Mouse (Mus musculus) forebrain, postnatal 0 days (tissue): ENCODE results near the gene March10. TPM values are rescaled to one million over a fixed set of nuclear protein-coding genes. Genes with fewer than 3 reads are reported as not detected.

Source experiments
- ATAC-seq: fragments of 200-750 bp; cut with Nextera tagmentation; 2 replicates; pipeline ENCODE4 v1.8.0; 2017; ENCODE audit warnings: mild to moderate bottlenecking, moderate library complexity
- DNase-seq: peaks from one replicate; pipeline ENCODE4 v3.0.0-alpha.2; 2015
- H3K27ac ChIP-seq: fragments of 300-500 bp; sonication (generic); 2 replicates; pipeline ENCODE4 v1.5.1; 2014; ENCODE audit warnings: low read depth, mild to moderate bottlenecking, antibody characterized with exemption, low read length, moderate library complexity, mixed read lengths
- H3K27me3 ChIP-seq: fragments of 300-500 bp; sonication (generic); 2 replicates; pipeline ENCODE4 v1.6.1; 2014; ENCODE audit warnings: mild to moderate bottlenecking, low read length, mixed read lengths; ENCODE audit not compliant: insufficient read depth
- H3K36me3 ChIP-seq: fragments of 300-500 bp; sonication (generic); 2 replicates; pipeline ENCODE4 v1.6.1; 2014; ENCODE audit warnings: mild to moderate bottlenecking, moderate library complexity; ENCODE audit not compliant: insufficient read depth
- H3K4me1 ChIP-seq: fragments of 300-500 bp; sonication (generic); 2 replicates; pipeline ENCODE4 v1.6.1; 2014; ENCODE audit warnings: antibody characterized with exemption; ENCODE audit not compliant: insufficient read depth
- H3K4me2 ChIP-seq: fragments of 300-500 bp; sonication (generic); 2 replicates; pipeline ENCODE4 v1.6.1; 2014; ENCODE audit warnings: low read depth, mild to moderate bottlenecking, moderate library complexity
- H3K4me3 ChIP-seq: fragments of 300-500 bp; sonication (generic); 2 replicates; pipeline ENCODE4 v1.5.1; 2014; ENCODE audit warnings: low read depth, low read length, mixed read lengths
- H3K9ac ChIP-seq: fragments of 300-500 bp; sonication (generic); 2 replicates; pipeline ENCODE4 v1.6.1; 2014; ENCODE audit warnings: mild to moderate bottlenecking
- H3K9me3 ChIP-seq: fragments of 300-500 bp; sonication (generic); 2 replicates; pipeline ENCODE4 v1.6.1; 2016; ENCODE audit warnings: low read length
- CTCF ChIP-seq: sonication (generic); IDR thresholded peaks from 2 replicates; pipeline ENCODE4 v1.5.1; 2016; ENCODE audit warnings: antibody characterized with exemption, control low read depth, low read depth
- WGBS: fragments of 180-500 bp; shearing (Covaris S2); extraction: QIAGEN DNeasy Blood & Tissue Kit; methylation state at CpG from one replicate; pipeline ENCODE4 v1.1.7; 2014; 5-methylcytosine and 5-hydroxymethylcytosine counted together
- polyA plus RNA-seq: library from polyadenylated mRNA; unstranded; fragments of >200 nt; fragmentation: Nextera tagmentation; extraction: Ambion mirVana; gene quantifications from 2 replicates; pipeline ENCODE4 v1.2.1, GENCODE M21; 2015
- total RNA-seq: library from RNA; depleted of rRNA; stranded (reverse); fragments of >200 nt; gene quantifications from 2 replicates; pipeline ENCODE4 v1.2.3, GENCODE M21; 2014

Gene March10
- total and polyA plus RNA-seq, 2 experiments from 2014 or later, result 0.38 to 0.58 TPM

GRCm38 (mm10) chr11:105455118-105455517 is 1.4 kb downstream of the March10 start:
- ATAC-seq (no peak), DNase-seq (no peak)
- TF ChIP-seq CTCF, result no peak
- 76% methylated on average over 5 of the region's 5 CpGs for WGBS
- Histone ChIP-seq H3K27ac (no peak overlapping the region), H3K4me2 (no peak overlapping the region), H3K4me3 (no peak overlapping the region), H3K4me1 (peaks cover 12% of the 10 kb centered on the region), H3K9me3 (no peaks in the 10 kb centered on the region), H3K9ac (no peak overlapping the region), H3K27me3 (no peaks in the 10 kb centered on the region), H3K36me3 (no peaks in the 10 kb centered on the region)

- DNase-seq, result no peak
- Histone ChIP-seq H3K4me3 (no peak overlapping the region), H3K36me3 (no peaks in the 10 kb centered on the region), H3K4me1 (peaks cover 12% of the 10 kb centered on the region), H3K9me3 (no peaks in the 10 kb centered on the region), H3K27me3 (no peaks in the 10 kb centered on the region), H3K27ac (no peak overlapping the region), H3K9ac (no peak overlapping the region), H3K4me2 (no peak overlapping the region)
- no peak for ATAC-seq
- no peak for TF ChIP-seq CTCF
- WGBS, result 83% methylated on average over 4 of the region's 4 CpGs
Observed at GRCm38 (mm10) chr11:105453084-105453483, 3.5 kb downstream of the March10 start.

DNA sequence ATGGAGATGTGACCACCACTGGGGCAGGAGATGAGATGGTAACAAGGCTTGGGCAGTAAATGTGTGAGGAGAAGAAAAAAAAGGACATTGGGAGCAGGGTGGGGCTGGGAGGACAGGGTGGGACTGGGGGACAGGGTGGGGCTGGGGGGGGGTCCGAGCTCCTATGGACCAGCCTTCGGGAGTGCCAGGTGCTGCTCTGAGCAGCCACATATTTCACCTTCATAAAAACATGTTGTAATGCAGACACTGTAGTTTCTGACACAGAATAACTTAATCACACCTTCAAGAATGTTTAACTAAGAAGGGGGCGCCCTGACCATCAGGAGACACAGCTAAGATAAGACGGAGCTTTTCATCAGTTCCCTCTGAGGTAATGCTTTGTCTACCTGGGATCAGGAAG is 4.0 kb downstream of the March10 start:
- no peak for DNase-seq
- Histone ChIP-seq H3K36me3 (no peaks in the 10 kb centered on the region), H3K4me3 (no peak overlapping the region), H3K9me3 (no peaks in the 10 kb centered on the region), H3K27me3 (no peaks in the 10 kb centered on the region), H3K27ac (no peak overlapping the region), H3K4me2 (no peak overlapping the region), H3K4me1 (peaks cover 6% of the 10 kb centered on the region), H3K9ac (no peak overlapping the region)
- no peak for TF ChIP-seq CTCF
- WGBS, result 84% methylated on average over 4 of the region's 4 CpGs
- ATAC-seq, result no peak

DNA sequence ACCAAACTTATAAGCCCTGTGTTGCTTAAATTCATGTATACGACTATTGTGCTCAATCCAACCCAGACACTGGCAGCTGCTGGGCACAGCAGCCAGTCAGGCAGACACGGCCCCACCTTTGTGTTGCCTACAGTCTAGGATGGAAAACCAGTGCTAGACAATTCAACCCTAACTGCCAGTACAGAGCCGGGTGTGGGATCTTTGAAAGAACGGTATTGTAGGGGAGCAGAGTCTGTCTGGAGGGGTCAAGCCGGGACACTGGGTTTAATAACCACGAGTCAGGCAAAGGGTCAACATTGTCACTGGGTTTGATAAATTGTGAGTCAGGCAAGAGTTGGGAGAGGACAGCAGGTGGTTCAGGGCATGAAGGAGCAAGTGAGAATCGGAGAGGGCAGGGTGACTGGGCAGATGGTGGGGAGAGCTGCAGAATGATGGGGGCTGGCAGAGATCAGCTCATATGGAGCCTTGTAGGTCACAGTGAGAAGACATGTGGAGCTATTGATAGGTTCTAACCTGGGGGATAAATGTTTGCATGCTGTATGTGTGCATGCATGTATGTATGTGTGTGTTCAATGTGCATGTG is 4.9 kb downstream of the March10 start:
- no peaks in the 10 kb centered on the region for H3K4me1 ChIP-seq
- H3K4me3 ChIP-seq, result no peak overlapping the region
- no peak overlapping the region for H3K27ac ChIP-seq
- ATAC-seq (no peak), DNase-seq (no peak)
- H3K36me3 ChIP-seq, result no peaks in the 10 kb centered on the region
- no peaks in the 10 kb centered on the region for H3K9me3 ChIP-seq
- H3K27me3 ChIP-seq, result no peaks in the 10 kb centered on the region
- 61% methylated on average over 7 of the region's 7 CpGs for WGBS
- H3K4me2 ChIP-seq, result no peak overlapping the region
- H3K9ac ChIP-seq, result no peak overlapping the region
- no peak for TF ChIP-seq CTCF

DNA sequence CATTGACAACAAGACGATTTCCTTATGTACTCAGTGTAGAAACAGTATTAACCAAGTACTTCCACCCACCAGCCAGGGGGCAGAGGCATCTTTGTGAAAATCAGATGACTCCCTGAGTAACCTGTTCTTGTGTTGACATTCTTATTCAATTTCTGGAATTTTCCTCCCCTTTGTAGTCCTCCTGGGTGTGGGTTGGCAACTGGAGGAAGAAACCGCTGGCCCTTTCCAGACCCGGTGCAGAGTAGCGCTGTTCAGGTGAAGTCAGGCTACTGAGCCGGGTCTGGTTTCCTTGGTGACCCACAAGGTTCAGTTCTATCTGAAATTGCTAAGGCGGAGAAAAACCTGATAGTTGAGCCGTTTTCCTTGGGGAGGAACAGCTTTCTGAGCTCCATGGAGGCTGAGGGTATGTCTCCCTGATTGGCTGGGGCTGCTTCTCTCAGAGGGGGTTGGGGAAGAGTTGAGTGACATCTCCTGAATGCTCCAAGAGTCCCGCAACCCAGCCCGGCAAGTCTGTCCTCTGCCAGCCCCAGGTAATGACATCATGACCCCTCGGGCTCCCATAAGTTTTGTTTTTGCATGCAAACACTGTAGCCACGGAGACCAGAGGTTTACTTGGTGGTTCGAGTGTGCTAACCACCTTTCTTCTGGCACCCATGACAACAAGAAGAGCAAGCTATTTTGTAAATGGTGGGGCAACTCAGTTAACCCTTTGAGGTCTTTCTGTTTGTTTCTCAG is 6.8 kb downstream of the March10 start:
- Histone ChIP-seq H3K27me3 (no peaks in the 10 kb centered on the region), H3K4me1 (no peaks in the 10 kb centered on the region), H3K4me2 (no peak overlapping the region), H3K4me3 (no peak overlapping the region), H3K9ac (no peak overlapping the region), H3K36me3 (no peaks in the 10 kb centered on the region), H3K27ac (no peak overlapping the region), H3K9me3 (no peaks in the 10 kb centered on the region)
- DNase-seq (no peak), ATAC-seq (no peak)
- no peak for TF ChIP-seq CTCF
- 72% methylated on average over 12 of the region's 12 CpGs for WGBS

- Histone ChIP-seq H3K27me3 (no peaks in the 10 kb centered on the region), H3K9ac (no peak overlapping the region), H3K4me2 (no peak overlapping the region), H3K27ac (no peak overlapping the region), H3K9me3 (no peaks in the 10 kb centered on the region), H3K36me3 (no peaks in the 10 kb centered on the region), H3K4me1 (no peaks in the 10 kb centered on the region), H3K4me3 (no peak overlapping the region)
- TF ChIP-seq CTCF, result no peak
- no peak for DNase-seq
- 85% methylated on average over 6 of the region's 6 CpGs for WGBS
- ATAC-seq, result no peak
Observed at GRCm38 (mm10) chr11:105447661-105448060, 8.9 kb downstream of the March10 start.

- Histone ChIP-seq H3K27me3 (no peaks in the 10 kb centered on the region), H3K27ac (no peak overlapping the region), H3K36me3 (no peaks in the 10 kb centered on the region), H3K4me2 (no peak overlapping the region), H3K9me3 (no peaks in the 10 kb centered on the region), H3K4me1 (no peaks in the 10 kb centered on the region), H3K4me3 (no peak overlapping the region), H3K9ac (no peak overlapping the region)
- no peak for TF ChIP-seq CTCF
- 86% methylated on average over 5 of the region's 5 CpGs for WGBS
- DNase-seq, result no peak
- ATAC-seq, result no peak
Observed at GRCm38 (mm10) chr11:105446221-105446620, 10.3 kb downstream of the March10 start.
